Mouse (Mus musculus) spleen, adult 2 months (tissue): ENCODE results near the gene Irf2bpl.

Source experiments
- CTCF ChIP-seq: fragments of 200-500 bp; IDR thresholded peaks from 2 replicates; pipeline ENCODE4 v1.5.1; 2011; ENCODE audit warnings: mild to moderate bottlenecking, inconsistent platforms; ENCODE audit not compliant: insufficient read depth, insufficient read length, insufficient replicate concordance; ENCODE audit errors: extremely low read depth
- POLR2A ChIP-seq: fragments of 200-500 bp; IDR thresholded peaks from 2 replicates; pipeline ENCODE4 v1.6.1; 2011; ENCODE audit warnings: low read depth, low read length, inconsistent platforms

DNA sequence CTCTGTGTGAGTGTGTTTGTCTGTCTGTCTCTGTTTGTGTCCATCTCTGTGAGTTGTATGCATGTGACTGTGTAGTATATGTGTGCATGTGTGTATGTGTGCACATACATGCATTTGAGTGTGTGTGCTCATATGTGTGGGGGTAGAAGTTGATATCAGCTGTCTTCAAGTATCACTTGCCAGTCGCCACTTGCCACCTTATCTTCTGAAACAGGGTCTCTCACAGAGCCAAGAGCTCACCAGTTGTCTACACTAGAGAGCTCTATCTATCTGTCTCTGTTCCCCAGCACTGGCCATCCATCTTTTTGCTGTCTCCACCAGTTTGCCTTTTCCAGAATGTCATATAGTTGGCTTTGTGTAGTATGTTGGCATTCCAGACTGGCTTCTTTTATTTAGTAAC lies 31.1 kb downstream of the Irf2bpl start:
- TF ChIP-seq POLR2A (no peak), CTCF (no peak)
